Mouse (Mus musculus): Measurements from ENCODE around the gene Kbtbd3.

Kbtbd3 gene

DNA sequence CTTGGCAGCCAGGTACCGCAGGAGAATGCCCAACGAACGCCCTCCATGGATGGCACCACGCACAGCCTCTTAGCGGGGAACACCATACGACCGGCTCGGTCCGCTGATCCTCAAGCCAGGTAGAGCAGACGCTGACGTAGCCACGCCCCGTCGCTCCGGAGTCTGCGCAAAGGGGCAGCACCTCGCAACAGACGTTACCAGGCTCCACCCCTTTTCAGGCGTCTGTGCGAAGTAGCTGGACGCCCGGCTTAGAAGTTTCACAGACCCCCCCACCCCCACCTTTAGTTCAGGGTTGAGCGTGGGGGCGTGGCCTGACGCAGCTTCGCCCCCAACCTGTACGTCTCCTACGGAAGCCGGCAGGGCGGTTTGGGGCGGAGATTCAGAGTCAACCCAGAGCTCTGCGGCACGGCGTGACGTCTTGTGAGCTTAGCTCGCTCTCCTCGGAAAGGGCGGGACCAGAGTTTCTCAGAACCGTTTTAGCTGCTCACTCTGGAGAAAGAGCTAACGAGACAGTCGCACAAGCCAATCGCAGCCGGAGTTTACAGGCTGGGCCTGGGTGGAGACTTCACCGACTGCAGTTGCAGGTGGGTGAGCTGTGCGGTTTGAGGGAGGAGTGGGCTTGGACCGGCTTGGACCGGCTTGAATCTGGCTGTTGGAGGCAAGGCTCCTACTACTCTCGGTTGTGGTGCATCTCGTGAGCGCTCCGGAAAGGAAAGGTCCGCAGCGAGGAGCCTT lies at the start of gene Kbtbd3, which contains the start of gene Aasdhppt:
Gene Kbtbd3, plus strand, starts transcription at position 483 of the 735 bp plus-strand sequence.
Gene Aasdhppt, minus strand, starts transcription at position 121 of the 735 bp plus-strand sequence.
- DNase-seq (ENCODE audit: low spot score): peak; percentile 99

GRCm38 (mm10) chr9:4259841-4260745 lies 49.5 kb upstream of the Kbtbd3 start:
- DNase-seq (ENCODE audit: low spot score): no peak

GRCm38 (mm10) chr9:4260746-4261090 lies 48.9 kb upstream of the Kbtbd3 start:
- no peak for DNase-seq (ENCODE audit: low spot score)

DNA sequence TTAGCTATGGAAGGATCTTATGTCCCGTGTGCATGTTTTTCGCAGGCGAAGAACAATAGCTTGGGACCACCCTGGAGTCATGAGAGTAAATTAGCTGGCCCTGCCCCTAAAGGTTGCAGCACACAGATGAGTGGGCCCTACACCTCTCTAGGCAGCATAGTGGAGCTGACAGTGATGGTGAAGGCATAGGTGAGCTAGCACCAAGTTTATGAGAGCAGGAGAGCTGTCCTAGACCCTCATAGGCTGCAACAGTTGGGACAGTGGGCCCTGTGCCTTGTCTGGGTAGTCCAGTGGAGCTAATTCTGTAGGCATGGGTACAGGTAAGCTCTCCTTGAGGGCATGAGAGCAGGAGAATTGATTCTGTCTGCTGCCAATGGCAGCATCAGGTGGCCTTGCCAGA lies 42.8 kb upstream of the Kbtbd3 start:
- no peak for DNase-seq (ENCODE audit: low spot score)

GRCm38 (mm10) chr9:4283850-4284249 lies 25.8 kb upstream of the Kbtbd3 start:
- no peak for DNase-seq (ENCODE audit: low spot score)

DNA sequence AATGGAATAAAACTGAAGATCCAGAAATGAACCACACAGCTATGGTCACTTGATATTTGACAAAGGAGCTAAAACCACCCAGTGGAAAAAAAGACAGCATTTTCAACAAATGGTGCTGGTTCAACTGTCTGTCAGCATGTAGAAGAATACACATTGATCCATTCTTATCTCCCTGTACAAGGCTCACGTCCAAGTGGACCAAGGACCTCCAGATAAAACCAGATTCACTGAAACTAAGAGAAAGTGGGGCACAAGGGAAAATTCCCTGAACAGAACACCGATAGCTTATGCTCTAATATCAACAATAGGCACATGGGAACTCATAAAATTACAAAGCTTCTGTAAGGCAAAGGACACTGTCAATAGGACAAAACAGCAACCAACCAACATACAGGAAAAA lies 9.2 kb upstream of the Kbtbd3 start:
- DNase-seq (ENCODE audit: low spot score): no peak

- no peak for DNase-seq (ENCODE audit: low spot score)
Measured at GRCm38 (mm10) chr9:4304867-4305266, 4.8 kb upstream of the Kbtbd3 start.

- no peak for DNase-seq (ENCODE audit: low spot score)
Measured at GRCm38 (mm10) chr9:4308628-4309350, 844 bp upstream of the Kbtbd3 start.

- no peak for DNase-seq (ENCODE audit: low spot score)
Measured at GRCm38 (mm10) chr9:4310706-4311105, 1.1 kb downstream of the Kbtbd3 start.

GRCm38 (mm10) chr9:4311162-4311561 lies 1.5 kb downstream of the Kbtbd3 start:
- DNase-seq (ENCODE audit: low spot score): no peak

DNA sequence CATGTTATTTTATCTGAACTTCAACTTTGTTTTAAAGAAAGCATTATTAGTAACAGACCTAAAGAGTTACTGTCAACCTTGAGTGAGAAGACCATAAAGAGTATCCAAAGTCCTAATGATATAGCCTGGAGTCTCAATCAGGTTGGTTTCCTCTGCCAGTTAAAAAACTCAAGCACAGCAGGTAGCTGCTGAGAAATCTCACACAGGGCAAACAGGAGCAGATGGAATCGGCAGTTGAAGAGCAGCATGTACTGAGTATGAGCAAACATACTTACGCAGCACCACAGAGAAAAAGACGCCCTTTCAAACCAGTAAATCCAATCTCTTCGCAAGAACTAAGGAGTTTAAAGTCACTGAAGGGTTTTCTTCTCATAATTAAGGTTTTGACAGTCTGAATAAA lies 4.3 kb downstream of the Kbtbd3 start:
- no peak for DNase-seq (ENCODE audit: low spot score)

DNA sequence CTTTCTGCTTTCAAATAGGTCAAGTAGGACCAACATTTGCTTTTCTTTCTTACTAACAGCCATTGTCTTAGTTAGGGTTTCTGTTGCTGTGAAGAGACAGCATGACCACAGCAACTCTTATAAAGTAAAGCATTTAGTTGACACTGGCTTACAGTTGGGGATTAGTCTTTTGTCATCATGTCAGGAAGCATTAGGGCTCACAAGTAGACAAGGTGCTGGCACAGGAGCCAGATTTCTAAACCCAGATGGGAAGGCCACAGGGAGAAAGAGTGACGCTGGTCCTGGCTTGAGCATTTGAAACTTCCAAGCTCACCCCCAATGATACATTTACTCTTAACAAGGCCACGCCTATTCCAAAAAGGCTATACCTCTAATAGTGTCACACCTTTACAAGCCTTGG lies 6.1 kb downstream of the Kbtbd3 start:
- DNase-seq (ENCODE audit: low spot score): no peak

DNA sequence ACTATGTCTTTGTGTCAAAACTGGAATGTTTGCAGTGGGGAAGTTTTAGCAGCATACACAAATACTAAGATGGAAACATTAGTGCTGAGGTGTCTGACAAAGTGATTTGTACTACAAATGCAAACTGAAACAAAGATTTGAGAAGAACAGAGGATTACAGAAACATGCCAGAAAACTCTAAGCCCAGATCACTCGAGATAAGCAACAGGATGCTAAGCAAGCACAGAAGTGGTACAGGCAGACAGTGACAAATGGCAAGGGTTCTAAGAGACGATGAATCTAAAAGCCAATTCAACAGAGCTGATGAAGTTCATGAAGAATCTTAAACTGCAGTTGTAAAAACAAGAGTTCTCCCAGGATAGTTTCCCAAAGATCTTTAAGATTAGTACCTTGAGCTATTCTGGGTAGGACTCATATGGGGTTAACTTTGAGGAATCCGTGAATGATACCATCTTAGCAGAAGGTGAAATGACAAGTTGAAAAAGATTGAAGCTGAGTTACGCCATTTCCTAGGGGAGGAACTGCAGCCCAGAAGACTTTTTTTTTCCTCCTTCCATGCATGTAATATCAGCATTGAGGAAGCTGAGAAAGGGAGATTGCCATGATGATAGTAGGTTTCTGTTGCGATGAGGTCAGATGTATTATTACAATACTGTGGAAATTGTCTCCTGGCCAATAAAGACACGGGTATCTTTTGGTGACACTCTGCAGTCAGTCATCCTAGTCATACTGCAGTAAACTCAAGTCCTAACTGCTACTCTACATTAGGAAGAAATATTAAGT lies 9.5 kb downstream of the Kbtbd3 start:
- DNase-seq (ENCODE audit: low spot score): no peak

GRCm38 (mm10) chr9:4353163-4353562 lies 43.5 kb downstream of the Kbtbd3 start:
- DNase-seq (ENCODE audit: low spot score): no peak

DNA sequence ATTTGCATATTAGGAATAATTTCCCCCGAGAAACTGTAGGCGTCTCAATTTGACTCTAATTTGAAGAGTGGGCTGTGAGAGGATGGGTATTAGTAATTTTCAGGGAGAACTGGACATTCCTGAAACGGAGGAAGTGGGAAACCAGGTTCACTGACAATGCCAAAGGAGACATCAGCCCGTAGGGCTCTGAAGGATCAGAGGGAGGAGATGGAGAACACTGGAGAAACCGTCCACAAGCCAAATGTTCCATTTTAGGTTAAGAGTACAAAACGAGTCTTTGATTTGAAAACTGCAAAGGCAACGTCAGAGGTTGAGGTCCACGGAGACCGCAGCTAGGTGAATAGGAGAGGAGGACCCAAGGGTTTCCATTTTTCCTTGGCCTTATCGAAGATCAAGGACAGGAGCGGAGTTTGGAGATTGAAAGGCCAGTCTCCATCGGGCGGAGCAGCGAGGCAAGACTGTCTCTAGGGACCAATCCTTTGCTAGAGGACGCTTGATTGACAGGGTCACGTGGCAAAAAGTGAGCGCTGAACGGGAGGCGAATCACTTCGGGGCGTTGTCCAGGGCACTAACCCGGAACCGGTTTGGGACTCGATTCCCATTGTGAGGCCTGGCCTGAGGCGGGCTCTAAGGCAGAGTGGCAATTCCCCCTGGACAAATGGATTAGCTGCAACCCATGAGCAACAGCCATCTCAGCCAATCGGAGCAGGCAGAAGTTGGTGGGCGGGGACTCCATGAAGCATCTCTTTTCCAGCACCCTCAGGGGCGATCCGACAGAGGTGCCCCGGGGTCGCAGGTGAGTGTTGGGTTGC lies 66.4 kb downstream of the Kbtbd3 start, which contains the start of gene Msantd4:
Gene Msantd4, plus strand, starts transcription at position 735 of the 812 bp plus-strand sequence.
- DNase-seq (ENCODE audit: low spot score): peak; percentile 99

GRCm38 (mm10) chr9:4376640-4377120 lies 67.0 kb downstream of the Kbtbd3 start:
- no peak for DNase-seq (ENCODE audit: low spot score)
